Mouse (Mus musculus): Measurements from ENCODE around the gene Sgcb.

GRCm38 (mm10) chr5:73599991-73600390, 47.6 kb downstream of the Sgcb start:
- TF ChIP-seq POLR2A (IDR thresholded peaks at IDR 0.05; ENCODE audit: low read depth, low read length) (no peak), CTCF (IDR thresholded peaks at IDR 0.05; ENCODE audit: extremely low read depth, insufficient read depth, insufficient read length, insufficient replicate concordance) (no peak)
